Mouse (Mus musculus) liver, postnatal 0 days (tissue): ENCODE results near the gene Kmt2b.

Experiments
- CTCF ChIP-seq: sonication (generic); IDR thresholded peaks from 2 replicates; pipeline ENCODE4 v1.5.1; 2016; ENCODE audit warnings: antibody characterized with exemption, low read depth
- EP300 ChIP-seq: IDR thresholded peaks from 2 replicates; pipeline ENCODE4 v1.6.1; 2016; ENCODE audit warnings: antibody characterized with exemption, low read depth, mild to moderate bottlenecking

DNA sequence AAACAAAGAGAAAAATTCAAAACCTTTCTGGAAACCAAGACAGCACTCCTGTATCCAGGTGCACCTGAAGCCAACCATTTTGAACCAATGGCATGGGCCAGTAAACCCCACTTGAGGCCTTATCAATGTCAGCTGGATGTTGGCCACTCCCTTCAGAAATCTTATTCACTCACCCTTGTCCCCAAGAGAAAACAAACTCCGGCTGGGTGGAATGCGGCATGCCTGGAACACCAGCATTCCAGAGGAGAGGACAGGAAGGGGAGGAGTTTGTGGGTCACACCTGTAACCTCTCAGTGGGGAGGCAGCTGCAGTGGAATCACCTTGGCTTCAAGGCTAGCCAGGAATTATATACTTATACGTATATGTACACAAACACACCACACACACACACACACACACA, 14.1 kb upstream of the Kmt2b start:
- TF ChIP-seq CTCF, result no peak
- no peak for TF ChIP-seq EP300
